Mouse (Mus musculus) sigmoid colon, adult 10 weeks (tissue): ENCODE data around the gene Platr25. TPM values are rescaled to one million over a fixed set of nuclear protein-coding genes. Genes with fewer than 3 reads are reported as not detected.

ENCODE experiments used
- polyA plus RNA-seq: library from polyadenylated mRNA; stranded (reverse); fragments of 350-450 nt; fragmentation: Illumina TruSeq; extraction: RNeasy Lipid Tissue Mini Kit (QIAGEN cat#74804); gene quantifications from one replicate; pipeline ENCODE4 v1.2.3, GENCODE M21; 2014; ENCODE audit warnings: low read depth, low replicate concordance

The Platr25 gene
- polyA plus RNA-seq: 42.5 TPM

DNA sequence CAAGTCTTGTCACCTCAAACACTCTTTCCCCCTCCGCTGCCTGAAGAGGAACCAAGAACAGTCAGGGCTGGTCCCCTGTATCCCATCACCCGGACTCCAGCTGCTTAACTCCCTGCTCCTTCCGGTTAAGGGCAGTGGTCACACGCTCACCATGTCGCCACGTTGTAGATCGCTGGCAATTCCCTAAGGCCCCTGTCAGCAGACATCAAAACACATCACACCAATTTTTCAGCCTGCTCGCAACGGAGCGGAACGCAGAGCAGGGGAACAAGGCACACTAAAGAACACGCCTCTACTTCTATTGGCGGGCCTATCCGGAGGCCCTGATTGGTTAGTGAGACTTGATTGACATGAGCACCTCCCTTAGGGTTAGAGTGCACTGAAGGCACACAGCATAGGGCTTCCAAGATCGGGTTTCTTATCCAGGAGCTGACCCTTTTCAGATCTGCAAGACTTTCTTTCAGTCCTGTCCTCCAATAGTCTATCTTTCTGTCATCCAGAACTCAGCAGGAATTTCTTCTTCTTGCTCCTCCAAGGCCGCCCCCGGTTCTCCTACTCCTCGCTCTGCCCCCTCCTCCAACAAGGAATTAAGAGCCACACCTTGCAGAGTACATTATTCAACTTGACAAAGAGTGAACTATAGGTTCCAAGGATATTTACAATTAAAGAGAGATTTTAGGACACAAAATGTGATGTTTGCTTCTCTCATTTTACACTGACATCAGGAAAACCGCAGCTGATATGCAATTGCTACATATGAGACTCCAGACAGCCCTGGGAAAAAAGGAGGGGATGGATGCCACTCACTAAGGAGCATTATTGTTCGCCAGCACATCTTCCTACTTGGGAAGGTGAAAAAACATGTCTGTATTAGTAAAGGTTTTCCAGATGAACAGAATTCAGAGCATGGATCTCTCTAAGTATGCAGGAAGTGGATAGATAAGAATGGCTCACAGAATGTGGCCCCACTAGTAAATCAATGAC, at the start of gene Platr25:
Platr25 (minus strand) TSS at position 278 of the 984 bp plus-strand sequence.

DNA sequence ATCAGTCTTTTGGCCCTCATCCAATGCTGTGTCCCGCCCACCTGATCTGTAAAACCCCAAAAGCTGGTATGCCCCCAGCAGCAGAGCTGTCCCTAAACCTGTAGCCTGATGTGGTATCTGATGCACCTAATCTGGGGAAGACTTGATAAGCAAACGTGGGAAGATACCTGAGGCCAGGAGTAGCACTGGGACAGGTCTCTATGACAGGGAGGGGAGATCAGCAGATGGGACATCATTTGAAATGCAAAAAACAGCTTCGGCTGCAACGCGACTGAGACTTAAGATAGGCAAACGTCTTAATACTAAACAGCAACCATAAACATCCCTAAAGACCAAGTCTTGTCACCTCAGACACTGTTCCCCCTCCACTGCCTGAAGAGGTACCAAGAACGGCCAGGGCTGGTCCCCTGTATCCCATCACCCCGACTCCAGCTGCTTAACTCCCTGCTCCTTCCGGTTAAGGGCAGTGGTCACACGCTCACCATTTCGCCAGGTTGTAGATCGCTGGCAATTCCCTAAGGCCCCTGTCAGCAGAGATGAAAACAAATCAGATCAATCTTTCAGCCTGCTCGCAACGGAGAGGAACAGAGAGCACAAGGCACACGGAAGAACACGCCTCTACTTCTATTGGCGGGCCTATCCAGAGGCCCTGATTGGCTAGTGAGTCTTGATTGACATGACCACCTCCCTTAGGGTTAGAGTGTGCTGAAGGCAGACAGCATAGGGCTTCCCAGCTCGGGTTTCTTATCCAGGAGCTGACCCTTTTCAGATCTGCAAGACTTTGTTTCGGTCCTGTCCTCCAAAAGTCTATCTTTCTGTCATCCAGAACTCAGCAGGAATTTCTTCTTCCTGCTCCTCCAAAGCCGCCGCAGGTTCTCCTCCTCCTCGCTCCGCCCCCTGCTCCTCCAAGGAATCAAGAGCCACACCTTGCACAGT, 25.0 kb upstream of the Platr25 start, which contains the start of gene Gm5141:
Gm5141 (minus strand) TSS at position 610 of the 936 bp plus-strand sequence.

DNA sequence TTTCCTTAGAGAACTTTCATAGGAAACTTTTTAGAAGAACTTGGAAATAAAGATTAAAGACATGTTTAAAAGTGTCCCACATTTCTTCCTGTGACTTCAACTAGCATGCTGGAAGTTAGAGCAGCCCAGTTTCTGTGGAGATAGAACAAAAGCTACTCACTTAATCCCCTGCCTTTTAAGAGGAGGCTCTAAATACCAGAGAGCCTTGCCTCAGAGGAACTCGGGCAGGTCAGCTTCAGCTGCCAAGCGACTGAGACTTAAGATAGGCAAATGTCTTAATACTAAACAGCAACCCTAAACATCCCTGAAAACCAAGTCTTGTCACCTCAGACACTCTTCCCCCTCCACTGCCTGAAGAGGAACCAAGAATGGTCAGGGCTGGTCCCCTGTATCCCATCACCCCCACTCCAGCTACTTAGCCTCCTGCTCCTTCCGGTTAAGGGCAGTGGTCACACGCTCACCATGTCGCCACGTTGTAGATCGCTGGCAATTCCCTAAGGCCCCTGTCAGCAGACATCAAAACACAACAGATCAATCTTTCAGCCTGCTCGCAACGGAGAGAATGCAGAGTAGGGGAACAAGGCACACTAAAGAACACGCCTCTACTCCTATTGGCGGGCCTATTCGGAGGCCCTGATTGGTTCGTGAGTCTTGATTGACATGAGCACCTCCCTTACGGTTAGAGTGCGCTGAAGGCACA, 136.8 kb downstream of the Platr25 start, which contains the start of gene 6720489N17Rik:
6720489N17Rik (minus strand) TSS at position 606 of the 700 bp plus-strand sequence.

Other genes starting within 250 kb of the Platr25 start
- gene Zfp935, start 202.2 kb downstream of the Platr25 start, polyA plus RNA-seq: 43.4 TPM
- 36.6 TPM for gene Zfp934, start 189.5 kb downstream of the Platr25 start, polyA plus RNA-seq
- 15.0 TPM for gene 6720489N17Rik, start 136.5 kb downstream of the Platr25 start, polyA plus RNA-seq
- gene Gm5141, start 25.1 kb upstream of the Platr25 start, polyA plus RNA-seq: 13.2 TPM
- gene Fbp2, start 97.7 kb upstream of the Platr25 start, polyA plus RNA-seq: 43.4 TPM
- 0.69 TPM for gene Fbp1, start 127.6 kb upstream of the Platr25 start, polyA plus RNA-seq
- gene 2010111I01Rik, start 204.2 kb upstream of the Platr25 start, polyA plus RNA-seq: 66.4 TPM